Mouse (Mus musculus) olfactory bulb, adult 2 months (tissue): ENCODE data around the gene 3110018I06Rik.

Experiments
- CTCF ChIP-seq: fragments of 200-500 bp; IDR thresholded peaks from 2 replicates; pipeline ENCODE4 v1.5.1; 2012; ENCODE audit warnings: low read depth, mild to moderate bottlenecking, low read length, moderate library complexity; ENCODE audit not compliant: insufficient read depth
- POLR2A ChIP-seq: fragments of 200-500 bp; IDR thresholded peaks from 2 replicates; pipeline ENCODE4 v1.6.1; 2012; ENCODE audit warnings: mild to moderate bottlenecking, low read depth, low read length, moderate library complexity; ENCODE audit not compliant: insufficient read depth

GRCm38 (mm10) chr12:107516265-107517217 is 28.1 kb downstream of the 3110018I06Rik start:
- no peak for TF ChIP-seq POLR2A
- no peak for TF ChIP-seq CTCF
